Mouse (Mus musculus) bone marrow macrophage, adult 2 months (primary cell): Measurements from ENCODE around the gene Cd59a.

Experiments
- CTCF ChIP-seq: IDR thresholded peaks from 2 replicates; pipeline ENCODE4 v1.5.1; 2012; ENCODE audit warnings: low read depth, mild to moderate bottlenecking, low read length, moderate library complexity
- POLR2A ChIP-seq: IDR thresholded peaks from 2 replicates; pipeline ENCODE4 v1.6.1; 2012; ENCODE audit warnings: mild to moderate bottlenecking, low read depth, low read length, borderline replicate concordance

DNA sequence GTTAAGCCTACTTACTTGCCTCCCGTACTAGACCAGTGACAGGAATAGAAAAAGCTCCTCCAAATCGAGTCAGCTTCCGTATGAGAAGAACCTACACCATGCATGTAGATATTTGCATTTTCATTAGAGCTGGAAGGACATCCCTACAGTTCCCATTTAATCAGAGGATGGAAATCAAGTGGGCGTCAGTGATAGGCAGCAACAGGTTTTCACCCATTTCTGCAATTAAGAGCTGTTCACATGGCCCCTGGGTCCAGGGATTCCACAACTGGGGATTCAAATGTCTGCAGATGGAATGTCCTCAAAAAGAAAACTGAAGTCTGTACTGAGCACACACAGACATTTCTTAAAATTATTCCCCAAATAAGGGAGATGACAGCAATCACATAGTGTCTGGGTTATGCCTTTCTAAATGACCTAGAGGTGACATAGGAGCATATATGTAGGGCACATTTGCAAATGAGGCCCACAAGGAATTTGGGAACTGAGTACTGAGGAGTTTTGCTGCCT lies 68.4 kb downstream of the Cd59a start:
- TF ChIP-seq POLR2A (no peak), CTCF (no peak)
